ENCODE assay signal across 17 mouse cellular contexts in genomic region chr10:116108176-116108575, GRCm38 (mm10). TPM values are rescaled to one million over a fixed set of nuclear protein-coding genes. Genes with fewer than 3 reads are reported as not detected.
A peak's percentile ranks its signal among the peaks of the same experiment; 100 is the strongest.
DNase-seq lines count a peak whose midpoint lies in the region; ATAC-seq and TF ChIP-seq lines count a peak whose summit lies in the region.
"Had no signal": no experiment of that assay in that cellular context is flagged by ENCODE, and none has a peak within 500 bp of the region (broad histone marks: within the 10 kb centered on the region; RNA-seq: fewer than 3 reads in every experiment).

No protein-coding gene starts in this region.

- no peak overlapping the region for H3K4me3 ChIP-seq in embryonic facial prominence, embryonic 11.5 days (ENCODE audit: low read depth, low read length)
- H3K4me3 ChIP-seq in embryonic facial prominence, embryonic 10.5 days, result no peak overlapping the region
- no peak overlapping the region for H3K4me3 ChIP-seq in layer of hippocampus, adult 2 months
- H3K4me3 ChIP-seq in lung, postnatal 0 days (ENCODE audit: low read depth, low read length), result no peak overlapping the region
- H3K4me3 ChIP-seq: erythroblast, embryonic 14.5 days; neural tube, embryonic 13.5 days had no signal

- ATAC-seq in embryonic facial prominence, embryonic 11.5 days (replicated peaks; ENCODE audit: insufficient number of reproducible peaks, low FRiP score, low TSS enrichment, low read depth), result no peak
- no peak for ATAC-seq in lung, postnatal 0 days
- ATAC-seq: activated CD4-positive, CD25-positive, alpha-beta regulatory T cell, adult 4 months; liver, postnatal 0 days had no signal

- no peak overlapping the region for H3K9ac ChIP-seq in embryonic facial prominence, embryonic 11.5 days (replicated peaks; ENCODE audit: low read length)
- H3K9ac ChIP-seq in lung, postnatal 0 days (replicated peaks; ENCODE audit: low read depth), result no peak overlapping the region
- H3K9ac ChIP-seq: liver, postnatal 0 days; neural tube, embryonic 13.5 days had no signal

- no peak overlapping the region for H3K4me2 ChIP-seq in embryonic facial prominence, embryonic 11.5 days (ENCODE audit: low read depth, low read length)
- no peak overlapping the region for H3K4me2 ChIP-seq in lung, postnatal 0 days (replicated peaks; ENCODE audit: low read depth, low read length)
- H3K4me2 ChIP-seq: neural tube, embryonic 13.5 days had no signal

- H3K4me1 ChIP-seq in embryonic facial prominence, embryonic 11.5 days (ENCODE audit: control insufficient read depth, insufficient read depth, low read length), result no peaks in the 10 kb centered on the region
- 0 out of 2 replicates have a peak, but pooled peaks cover 4% of the 10 kb centered on the region for H3K4me1 ChIP-seq in embryonic facial prominence, embryonic 10.5 days
- H3K4me1 ChIP-seq in lung, postnatal 0 days (ENCODE audit: insufficient read depth, low read depth, low read length), result no peaks in the 10 kb centered on the region

- DNase-seq in embryonic facial prominence, embryonic 11.5 days (ENCODE audit: low spot score), result peak; percentile 37
- no peak for DNase-seq in embryonic facial prominence, embryonic 10.5 days (ENCODE audit: low spot score)
- DNase-seq in right cerebral cortex, postnatal 10 days (ENCODE audit: low spot score in 2 of 2), result peak; percentile 47 to 67
- DNase-seq in right cerebral cortex, postnatal 25 days, result no peak
- peak; percentile 51 to 54 for DNase-seq in layer of hippocampus, adult 2 months (ENCODE audit: low spot score in 2 of 2)
- DNase-seq in lung, postnatal 4 days, result no peak
- DNase-seq in lung, postnatal 0 days (ENCODE audit: low spot score), result no peak
- no peak for DNase-seq in thymus, postnatal 10 days (ENCODE audit: low spot score in 2 of 2)
- DNase-seq: heart, postnatal 36 days; kidney, adult 18-20 months; liver, postnatal 0 days; thymus, adult 18-20 months had no signal

- no peaks in the 10 kb centered on the region for H3K36me3 ChIP-seq in embryonic facial prominence, embryonic 11.5 days (replicated peaks; ENCODE audit: control insufficient read depth, insufficient read depth, low read depth, low read length)
- no peaks in the 10 kb centered on the region for H3K36me3 ChIP-seq in embryonic facial prominence, embryonic 10.5 days (replicated peaks)
- no peaks in the 10 kb centered on the region for H3K36me3 ChIP-seq in lung, postnatal 0 days (ENCODE audit: insufficient read depth, low read length)
- H3K36me3 ChIP-seq: G1E; neural tube, embryonic 13.5 days had no signal

- TF ChIP-seq CTCF in layer of hippocampus, adult 2 months (conservative IDR thresholded peaks at IDR 0.05), result no peak
- no peak for TF ChIP-seq CTCF in lung, postnatal 0 days (IDR thresholded peaks at IDR 0.05)

- TF ChIP-seq EP300 in lung, postnatal 0 days (IDR thresholded peaks at IDR 0.05), result no peak

- 60% methylated on average over 4 of the region's 4 CpGs for WGBS in embryonic facial prominence, embryonic 11.5 days
- WGBS in embryonic facial prominence, embryonic 10.5 days, result 71% methylated on average over 4 of the region's 4 CpGs
- WGBS in lung, postnatal 0 days, result 70% methylated on average over 4 of the region's 4 CpGs

- no peaks in the 10 kb centered on the region for H3K27me3 ChIP-seq in embryonic facial prominence, embryonic 11.5 days (ENCODE audit: control insufficient read depth, insufficient read depth, low read length)
- no peaks in the 10 kb centered on the region for H3K27me3 ChIP-seq in embryonic facial prominence, embryonic 10.5 days (replicated peaks; ENCODE audit: low read depth, poor library complexity, severe bottlenecking)
- no peaks in the 10 kb centered on the region for H3K27me3 ChIP-seq in lung, postnatal 0 days (replicated peaks; ENCODE audit: insufficient read depth, low read length)
- H3K27me3 ChIP-seq: neural tube, embryonic 13.5 days had no signal

- no peak overlapping the region for H3K27ac ChIP-seq in embryonic facial prominence, embryonic 11.5 days (replicated peaks; ENCODE audit: low read depth, low read length)
- no peak overlapping the region for H3K27ac ChIP-seq in embryonic facial prominence, embryonic 10.5 days (replicated peaks)
- H3K27ac ChIP-seq in layer of hippocampus, adult 2 months, result no peak overlapping the region
- H3K27ac ChIP-seq in lung, postnatal 0 days (ENCODE audit: low read length), result no peak overlapping the region
- H3K27ac ChIP-seq: neural tube, embryonic 13.5 days had no signal

- H3K9me3 ChIP-seq in embryonic facial prominence, embryonic 11.5 days (replicated peaks; ENCODE audit: control insufficient read depth, low read length), result no peaks in the 10 kb centered on the region
- H3K9me3 ChIP-seq in embryonic facial prominence, embryonic 10.5 days, result no peaks in the 10 kb centered on the region
- H3K9me3 ChIP-seq in lung, postnatal 0 days (ENCODE audit: low read length), result no peaks in the 10 kb centered on the region
- H3K9me3 ChIP-seq: neural tube, embryonic 13.5 days had no signal

RNA-seq across cellular contexts. Expression of gene 4933416C03Rik, which starts 5.5 kb away (rescaled TPM):
- not detected in 2 replicates for polyA plus RNA-seq in embryonic facial prominence, embryonic 11.5 days (2014; fragmentation: Nextera tagmentation; extraction: Ambion mirVana)
- not detected in 2 replicates for polyA plus RNA-seq in embryonic facial prominence, embryonic 10.5 days (2016; fragmentation: Nextera tagmentation; extraction: Ambion mirVana)
- total RNA-seq in layer of hippocampus, adult 2 months (2021), result not detected
- polyA plus RNA-seq in lung, postnatal 0 days (2015; fragmentation: Nextera tagmentation; extraction: Ambion mirVana), result not detected in 2 replicates
- total RNA-seq: G1E; heart, postnatal 36 days had no signal
- polyA plus RNA-seq: activated CD4-positive, CD25-positive, alpha-beta regulatory T cell, adult 4 months; erythroblast, embryonic 14.5 days; G1E; liver, postnatal 0 days; spleen, adult 2 months had no signal

Comparison
In these comparisons a context has a peak if more than half of its experiments do, and no peak if none do; other contexts are left out.
1. DNase-seq: peak in embryonic facial prominence, embryonic 11.5 days (single experiment), right cerebral cortex, postnatal 10 days (2 of 2) and layer of hippocampus, adult 2 months (2 of 2); none in embryonic facial prominence, embryonic 10.5 days (single experiment), right cerebral cortex, postnatal 25 days (single experiment), lung, postnatal 4 days (0 of 2), lung, postnatal 0 days (single experiment) and thymus, postnatal 10 days (0 of 2).